Mouse (Mus musculus): ENCODE results near the gene Pex14.

DNA sequence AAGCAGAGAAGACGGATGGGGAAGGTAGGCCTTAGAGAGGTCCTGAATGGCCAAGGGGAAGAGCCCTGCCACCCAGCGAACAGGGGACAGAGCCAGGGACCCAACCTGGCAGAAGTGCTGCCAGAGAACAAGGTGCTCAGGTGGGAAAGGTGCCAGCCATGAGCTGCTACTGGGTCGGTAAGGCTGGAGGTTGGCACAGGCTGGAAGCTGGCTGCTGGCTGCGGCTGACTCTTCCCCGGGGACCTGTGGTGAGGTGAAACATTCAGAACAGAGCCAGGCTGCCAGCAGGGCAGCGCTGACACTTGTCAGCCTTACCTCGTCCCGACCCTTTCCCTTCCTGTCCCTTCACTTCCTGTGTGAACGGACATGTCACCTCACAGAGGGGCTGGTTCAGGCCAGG lies 171.4 kb downstream of the Pex14 start:
- TF ChIP-seq USF1 (IDR thresholded peaks at IDR 0.05; ENCODE audit: low read depth) = no peak
- no peak for TF ChIP-seq POLR2A (IDR thresholded peaks at IDR 0.05; ENCODE audit: insufficient read length, low read depth)
- no peak for TF ChIP-seq MAX (IDR thresholded peaks at IDR 0.05; ENCODE audit: low read depth)
- no peak for TF ChIP-seq TCF12 (IDR thresholded peaks at IDR 0.05; ENCODE audit: insufficient read depth, poor library complexity, severe bottlenecking)
- TF ChIP-seq E2F4 (IDR thresholded peaks at IDR 0.05; ENCODE audit: insufficient read depth) = no peak
- TF ChIP-seq MYOD1 (IDR thresholded peaks at IDR 0.05; ENCODE audit: control insufficient read depth in 1 of 3, insufficient read length in 2 of 3, low read depth in 2 of 3) = no peak
- no peak for TF ChIP-seq POLR2AphosphoS2 (IDR thresholded peaks at IDR 0.05; ENCODE audit: insufficient read length, low read depth)
- no peak for TF ChIP-seq CEBPB (IDR thresholded peaks at IDR 0.05; ENCODE audit: insufficient read depth, poor library complexity, severe bottlenecking)
- TF ChIP-seq SRF (IDR thresholded peaks at IDR 0.05; ENCODE audit: control insufficient read depth, insufficient read length, low read depth) = no peak
- TF ChIP-seq MYOG (IDR thresholded peaks at IDR 0.05; ENCODE audit: control insufficient read depth in 1 of 3, insufficient read depth in 1 of 3, insufficient read length in 2 of 3, low read depth in 2 of 3) = no peak
- TF ChIP-seq REST (IDR thresholded peaks at IDR 0.05; ENCODE audit: insufficient read depth, insufficient read length) = no peak
